Mouse (Mus musculus) C2C12 (cell line): Measurements from ENCODE around the gene Lats2. TPM values are rescaled to one million over a fixed set of nuclear protein-coding genes. Genes with fewer than 3 reads are reported as not detected.
A peak's percentile ranks its signal among the peaks of the same experiment; 100 is the strongest.

Source experiments
- H3K27me3 ChIP-seq: one replicate; pipeline ENCODE4 v1.6.1; 2011; ENCODE audit not compliant: control insufficient read depth, insufficient read depth, insufficient read length
- H3K36me3 ChIP-seq: one replicate; pipeline ENCODE4 v1.6.1; 2011; ENCODE audit not compliant: control insufficient read depth, insufficient read depth
- H3K4me3 ChIP-seq: one replicate; pipeline ENCODE4 v1.5.1; 2011; ENCODE audit warnings: mild to moderate bottlenecking, control low read depth; ENCODE audit not compliant: poor library complexity, insufficient read depth, severe bottlenecking
- H3K79me2 ChIP-seq: one replicate; pipeline ENCODE4 v1.6.1; 2011; ENCODE audit not compliant: control insufficient read depth, insufficient read depth
- H3K79me3 ChIP-seq: one replicate; pipeline ENCODE4 v1.6.1; 2011; ENCODE audit warnings: low read depth, control low read depth
- H3ac ChIP-seq: one replicate; pipeline ENCODE3; 2011; ENCODE audit warnings: low read depth; ENCODE audit not compliant: control insufficient read depth, insufficient read length
- CEBPB ChIP-seq: IDR thresholded peaks from one replicate; pipeline ENCODE4 v1.6.1; 2011; ENCODE audit warnings: low read depth, mild to moderate bottlenecking, control low read depth, moderate library complexity
- CTCF ChIP-seq: IDR thresholded peaks from one replicate; pipeline ENCODE4 v1.5.1; 2011; ENCODE audit not compliant: control insufficient read depth, insufficient read depth, insufficient read length
- FOSL1 ChIP-seq: IDR thresholded peaks from one replicate; pipeline ENCODE4 v1.8.0; 2011; ENCODE audit warnings: mild to moderate bottlenecking, low read length; ENCODE audit not compliant: poor library complexity, insufficient read depth, severe bottlenecking
- MAX ChIP-seq: IDR thresholded peaks from one replicate; pipeline ENCODE4 v1.6.1; 2011; ENCODE audit warnings: mild to moderate bottlenecking, control low read depth
- MYOD1 ChIP-seq: IDR thresholded peaks from one replicate; pipeline ENCODE4 v1.6.1; 2011; ENCODE audit warnings: low read depth; ENCODE audit not compliant: control insufficient read depth, insufficient read length
- MYOG ChIP-seq: IDR thresholded peaks from one replicate; pipeline ENCODE4 v1.6.1; 2011; ENCODE audit not compliant: control insufficient read depth, insufficient read length; ENCODE audit errors: extremely low read depth
- USF1 ChIP-seq: IDR thresholded peaks from one replicate; pipeline ENCODE4 v1.6.1; 2011; ENCODE audit warnings: low read depth, mild to moderate bottlenecking, control low read depth, moderate library complexity
- polyA plus RNA-seq: library from polyadenylated mRNA; unstranded; fragments of >200 nt; fragmentation: generic; extraction: Trizol; gene quantifications from one replicate; pipeline ENCODE4 v1.2.1, GENCODE M21; 2012; ENCODE audit warnings: missing spikeins

Gene Lats2
- polyA plus RNA-seq, 1 experiment: 15.6 TPM

GRCm38 (mm10) chr14:57687441-57687840, 70.7 kb downstream of the Lats2 start:
- Histone ChIP-seq H3K36me3 (peaks cover 31% of the 10 kb centered on the region), H3K4me3 (no peak overlapping the region), H3K79me2 (no peaks in the 10 kb centered on the region), H3ac (no peak overlapping the region), H3K79me3 (no peaks in the 10 kb centered on the region), H3K27me3 (no peaks in the 10 kb centered on the region)
- no peak for TF ChIP-seq CEBPB
- no peak for TF ChIP-seq MAX
- no peak for TF ChIP-seq USF1
- TF ChIP-seq MYOG: no peak
- TF ChIP-seq FOSL1: no peak
- TF ChIP-seq CTCF: no peak
- TF ChIP-seq MYOD1: no peak

DNA sequence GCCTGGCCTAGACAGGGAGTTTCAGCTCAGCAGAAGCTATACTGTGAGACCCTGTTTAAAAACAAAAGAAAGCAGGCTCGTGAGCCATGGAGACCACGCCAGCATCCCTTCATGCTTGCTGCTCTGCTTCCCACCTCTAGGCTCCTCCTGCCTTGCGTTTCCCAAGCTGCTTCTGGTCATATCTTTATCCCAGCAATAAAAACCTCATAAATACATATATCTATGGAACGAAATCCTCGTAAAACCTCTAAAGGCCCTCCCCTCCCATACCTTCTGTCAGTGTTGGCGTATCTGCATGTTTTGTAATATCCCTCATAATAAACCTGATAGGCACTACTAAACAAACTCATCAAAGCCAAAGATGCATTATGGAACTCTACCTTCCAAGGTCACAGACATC, 71.5 kb downstream of the Lats2 start:
- no peaks in the 10 kb centered on the region for H3K27me3 ChIP-seq
- H3K79me3 ChIP-seq: no peaks in the 10 kb centered on the region
- H3K79me2 ChIP-seq: no peaks in the 10 kb centered on the region
- TF ChIP-seq FOSL1: no peak
- no peak for TF ChIP-seq MYOD1
- TF ChIP-seq MAX: no peak
- no peak for TF ChIP-seq CEBPB
- no peak for TF ChIP-seq USF1
- no peak for TF ChIP-seq MYOG
- no peak for TF ChIP-seq CTCF
- H3K36me3 ChIP-seq: peaks cover 26% of the 10 kb centered on the region
- H3ac ChIP-seq: no peak overlapping the region
- no peak overlapping the region for H3K4me3 ChIP-seq

GRCm38 (mm10) chr14:57684579-57684978, 73.6 kb downstream of the Lats2 start:
- no peak overlapping the region for H3ac ChIP-seq
- TF ChIP-seq MYOD1 (no peak), CTCF (peak; percentile 51)

GRCm38 (mm10) chr14:57682751-57683150, 75.4 kb downstream of the Lats2 start:
- no peak for TF ChIP-seq MYOD1
- no peak for TF ChIP-seq MYOG
- TF ChIP-seq CEBPB: no peak
- TF ChIP-seq CTCF: no peak
- no peak for TF ChIP-seq FOSL1
- TF ChIP-seq MAX: no peak
- Histone ChIP-seq H3K4me3 (no peak overlapping the region), H3ac (no peak overlapping the region)

More at GRCm38 (mm10) chr14:57684579-57684978, 73.6 kb downstream of the Lats2 start:
- Histone ChIP-seq H3K4me3 (no peak overlapping the region), H3K79me2 (no peaks in the 10 kb centered on the region), H3K79me3 (no peaks in the 10 kb centered on the region), H3K27me3 (no peaks in the 10 kb centered on the region), H3K36me3 (peaks cover 8% of the 10 kb centered on the region)

GRCm38 (mm10) chr14:57679958-57680535, 78.1 kb downstream of the Lats2 start:
- H3K4me3 ChIP-seq: no peak overlapping the region
- H3K79me2 ChIP-seq: no peaks in the 10 kb centered on the region

More at GRCm38 (mm10) chr14:57682751-57683150, 75.4 kb downstream of the Lats2 start:
- H3K79me2 ChIP-seq: no peaks in the 10 kb centered on the region
- H3K79me3 ChIP-seq: no peaks in the 10 kb centered on the region
- H3K36me3 ChIP-seq: no peaks in the 10 kb centered on the region
- no peaks in the 10 kb centered on the region for H3K27me3 ChIP-seq

DNA sequence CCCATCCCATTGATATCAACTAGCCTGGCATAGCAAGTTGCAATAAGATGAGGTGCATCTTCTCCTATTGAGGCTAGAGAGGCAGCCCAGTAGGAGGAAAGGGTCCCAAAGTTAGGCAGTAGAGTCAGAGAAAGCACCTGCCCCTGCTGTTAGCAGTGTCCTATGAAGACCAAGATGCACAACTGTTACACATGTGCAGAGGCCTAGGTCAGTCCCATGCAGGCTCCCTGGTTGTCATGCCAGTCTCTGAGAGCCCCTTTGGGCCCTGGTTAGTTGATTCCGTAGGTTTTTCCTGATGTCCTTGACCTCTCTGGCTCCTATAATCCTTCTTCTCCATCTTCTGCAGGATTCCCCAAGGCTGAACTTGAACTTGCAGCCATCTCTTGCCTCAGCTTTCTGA, 78.7 kb downstream of the Lats2 start:
- no peaks in the 10 kb centered on the region for H3K79me3 ChIP-seq
- H3ac ChIP-seq: no peak overlapping the region
- H3K4me3 ChIP-seq: no peak overlapping the region
- no peaks in the 10 kb centered on the region for H3K36me3 ChIP-seq
- TF ChIP-seq MYOG: no peak
- TF ChIP-seq MAX: no peak
- no peak for TF ChIP-seq MYOD1
- no peaks in the 10 kb centered on the region for H3K27me3 ChIP-seq
- no peaks in the 10 kb centered on the region for H3K79me2 ChIP-seq

More at GRCm38 (mm10) chr14:57679958-57680535, 78.1 kb downstream of the Lats2 start:
- no peaks in the 10 kb centered on the region for H3K36me3 ChIP-seq
- H3K27me3 ChIP-seq: no peaks in the 10 kb centered on the region
- no peaks in the 10 kb centered on the region for H3K79me3 ChIP-seq
- TF ChIP-seq FOSL1 (no peak), CEBPB (no peak), CTCF (no peak), MYOG (no peak), MAX (no peak), USF1 (no peak), MYOD1 (no peak)
- no peak overlapping the region for H3ac ChIP-seq
